Mouse (Mus musculus) kidney, adult 2 months (tissue): ENCODE data around the gene Fthl17f. TPM values are rescaled to one million over a fixed set of nuclear protein-coding genes. Genes with fewer than 3 reads are reported as not detected.
"Not testable (repeated sequence)": the region's sequence is repeated elsewhere in the genome, so short reads cannot be mapped to it uniquely, and the experiment has no call there.

Experiments used
- DNase-seq: peaks from one replicate; pipeline ENCODE4 v3.0.0; 2021
- H3K27ac ChIP-seq: fragments of 200-500 bp; 2 replicates; pipeline ENCODE4 v1.5.1; 2012; ENCODE audit warnings: low read depth, low read length, control low read depth, inconsistent platforms; ENCODE audit not compliant: insufficient read depth
- H3K27me3 ChIP-seq: fragments of 200-500 bp; replicated peaks from 2 replicates; pipeline ENCODE4 v1.6.1; 2012; ENCODE audit warnings: mild to moderate bottlenecking, moderate library complexity, low read length, inconsistent platforms; ENCODE audit not compliant: control insufficient read depth, insufficient read depth
- H3K36me3 ChIP-seq: fragments of 200-500 bp; 2 replicates; pipeline ENCODE4 v1.6.1; 2012; ENCODE audit warnings: mild to moderate bottlenecking, moderate library complexity, low read length, inconsistent platforms; ENCODE audit not compliant: control insufficient read depth, insufficient read depth
- H3K4me1 ChIP-seq: fragments of 200-500 bp; 2 replicates; pipeline ENCODE4 v1.6.1; 2011; ENCODE audit warnings: low read length; ENCODE audit not compliant: control insufficient read depth, insufficient read depth
- H3K4me3 ChIP-seq: fragments of 200-500 bp; 2 replicates; pipeline ENCODE4 v1.5.1; 2011; ENCODE audit warnings: mild to moderate bottlenecking, low read depth, low read length, control low read depth; ENCODE audit not compliant: insufficient read depth
- CTCF ChIP-seq: fragments of 200-500 bp; conservative IDR thresholded peaks from 2 replicates; pipeline ENCODE4 v1.5.1; 2011; ENCODE audit warnings: low read depth, mild to moderate bottlenecking, control low read depth, low read length, moderate library complexity, mixed read lengths; ENCODE audit not compliant: insufficient read depth, insufficient read length
- POLR2A ChIP-seq: fragments of 200-500 bp; IDR thresholded peaks from one replicate; pipeline ENCODE4 v1.6.1; 2011; ENCODE audit warnings: low read depth, low read length, control low read depth
- WGBS: fragments of 180-500 bp; shearing (Covaris S2); methylation state at CpG from one replicate; pipeline ENCODE4 v1.1.7; 2018; 5-methylcytosine and 5-hydroxymethylcytosine counted together
- polyA plus RNA-seq: library from polyadenylated mRNA; depleted of rRNA; stranded (reverse); fragments of >200 nt; gene quantifications from 2 replicates; pipeline ENCODE4 v1.2.3, GENCODE M21; 2012; rRNA removed

Gene Fthl17f
- not detected in 2 replicates for polyA plus RNA-seq

GRCm38 (mm10) chrX:9062715-9063114, at the start of gene Fthl17f:
Gene Fthl17f (plus strand): TSS chrX:9063015.
- not testable (repeated sequence) for H3K27ac ChIP-seq, H3K36me3 ChIP-seq, H3K4me3 ChIP-seq, DNase-seq, H3K4me1 ChIP-seq, H3K27me3 ChIP-seq
- whole genome bisulfite sequencing, result 95% methylated on average over 11 of the region's 11 CpGs

- TF ChIP-seq POLR2A (no peak), CTCF (no peak)
- Histone ChIP-seq H3K4me3 (no peak overlapping the region), H3K4me1 (no peaks in the 10 kb centered on the region), H3K36me3 (no peaks in the 10 kb centered on the region), H3K27me3 (no peaks in the 10 kb centered on the region), H3K27ac (no peak overlapping the region)
- 38% methylated on average over 1 of the region's 1 CpGs for WGBS
- no peak for DNase-seq
These were observed 46.7 kb upstream of the Fthl17f start for GRCm38 (mm10) chrX:9016079-9016478.

GRCm38 (mm10) chrX:9019481-9019880, 43.3 kb upstream of the Fthl17f start:
- WGBS, result 57% methylated on average over 10 of the region's 10 CpGs
- TF ChIP-seq POLR2A (no peak), CTCF (no peak)
- H3K27me3 ChIP-seq, result no peaks in the 10 kb centered on the region
- no peak overlapping the region for H3K4me3 ChIP-seq
- no peak overlapping the region for H3K27ac ChIP-seq
- H3K4me1 ChIP-seq, result no peaks in the 10 kb centered on the region
- H3K36me3 ChIP-seq, result no peaks in the 10 kb centered on the region
- DNase-seq, result no peak

- no CpG with 5 or more reads among the region's 10 CpGs for WGBS
- H3K4me3 ChIP-seq, H3K27me3 ChIP-seq, H3K4me1 ChIP-seq, H3K36me3 ChIP-seq, DNase-seq, H3K27ac ChIP-seq: not testable (repeated sequence)
These were observed 29.6 kb upstream of the Fthl17f start, which contains the start of gene Fthl17e for GRCm38 (mm10) chrX:9033193-9033592. Gene Fthl17e (plus strand): TSS chrX:9033493.

- H3K27me3 ChIP-seq, H3K27ac ChIP-seq, H3K36me3 ChIP-seq, H3K4me3 ChIP-seq, H3K4me1 ChIP-seq: not testable (repeated sequence)
- peak; percentile 53 for DNase-seq
- WGBS, result 34% methylated on average over 3 of the region's 4 CpGs
These were observed 21.2 kb upstream of the Fthl17f start for GRCm38 (mm10) chrX:9041611-9042010.

GRCm38 (mm10) chrX:9060952-9061351, 1.9 kb upstream of the Fthl17f start:
- peak; percentile 70 for DNase-seq
- peak; percentile 24; the same call in 1 of the 2 replicates for TF ChIP-seq CTCF
- WGBS, result 27% methylated on average over 8 of the region's 9 CpGs

GRCm38 (mm10) chrX:9062101-9062500, 714 bp upstream of the Fthl17f start:
- no peaks in the 10 kb centered on the region for H3K4me1 ChIP-seq
- no peak for TF ChIP-seq CTCF
- TF ChIP-seq POLR2A, result no peak
- no peak for DNase-seq
- 91% methylated on average over 4 of the region's 4 CpGs for WGBS
- no peak overlapping the region for H3K27ac ChIP-seq
- no peaks in the 10 kb centered on the region for H3K27me3 ChIP-seq
- H3K36me3 ChIP-seq, result no peaks in the 10 kb centered on the region
- no peak overlapping the region for H3K4me3 ChIP-seq

More at GRCm38 (mm10) chrX:9060952-9061351, 1.9 kb upstream of the Fthl17f start:
- H3K4me1 ChIP-seq, H3K4me3 ChIP-seq, H3K27ac ChIP-seq, H3K27me3 ChIP-seq, H3K36me3 ChIP-seq: not testable (repeated sequence)

GRCm38 (mm10) chrX:9077699-9078098, 14.9 kb downstream of the Fthl17f start:
- peak; percentile 79 for DNase-seq
- not testable (repeated sequence) for H3K4me1 ChIP-seq, H3K27ac ChIP-seq, H3K4me3 ChIP-seq, H3K27me3 ChIP-seq, H3K36me3 ChIP-seq
- TF ChIP-seq CTCF, result peak; percentile 35
- 4% methylated on average over 9 of the region's 10 CpGs for WGBS

- H3K27me3 ChIP-seq, DNase-seq, H3K4me1 ChIP-seq, H3K36me3 ChIP-seq, H3K4me3 ChIP-seq, H3K27ac ChIP-seq: not testable (repeated sequence)
These were observed 32.3 kb downstream of the Fthl17f start for GRCm38 (mm10) chrX:9095066-9095465.
